ENCODE assay signal across 22 mouse cellular contexts in the genomic region with DNA sequence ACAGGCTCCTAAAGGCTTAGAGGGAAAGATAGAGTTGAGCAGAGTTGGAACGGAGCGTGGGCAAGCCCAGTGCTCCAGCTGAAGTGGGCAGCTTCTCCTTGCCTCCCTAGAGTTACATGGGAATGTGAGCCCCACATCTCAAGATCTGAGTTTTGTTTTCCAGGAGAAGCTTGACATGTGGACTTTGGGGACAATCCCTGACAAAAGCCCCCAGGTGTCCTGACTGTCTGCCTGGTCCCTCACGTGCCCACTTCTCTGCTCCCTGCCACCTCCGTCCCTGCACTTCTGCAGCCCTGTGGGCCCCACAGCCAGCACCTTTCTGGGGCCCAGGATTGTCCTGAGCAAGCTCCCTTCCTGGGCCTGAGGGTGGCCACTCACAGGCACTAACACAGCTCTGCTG. TPM values are rescaled to one million over a fixed set of nuclear protein-coding genes. Genes with fewer than 3 reads are reported as not detected.
"Had no signal": no experiment of that assay in that cellular context is flagged by ENCODE, and none has a peak within 500 bp of the region (broad histone marks: within the 10 kb centered on the region; RNA-seq: fewer than 3 reads in every experiment).

No protein-coding gene starts in this region.

- H3K27me3 ChIP-seq: intestine, embryonic 15.5 days had no signal

- ATAC-seq: inflammation-experienced regulatory T-cells, adult 6 months; intestine, postnatal 0 days had no signal

- H3K36me3 ChIP-seq: heart, embryonic 10.5 days; heart, embryonic 12.5 days; hindbrain, embryonic 10.5 days; intestine, embryonic 15.5 days; limb, embryonic 13.5 days had no signal

- H3K27ac ChIP-seq: heart, adult 2 months; hindbrain, embryonic 12.5 days; hindbrain, embryonic 14.5 days; intestine, embryonic 15.5 days; layer of hippocampus, adult 2 months; left cerebral cortex, adult 2 months; limb, embryonic 13.5 days; liver, embryonic 14.5 days had no signal

- DNase-seq: gastrocnemius, postnatal 14 days; heart, postnatal 4 days; kidney, adult 18-20 months; kidney, adult 8-10 months; kidney, postnatal 10 days; kidney, postnatal 25 days; liver had no signal

- H3K4me3 ChIP-seq: heart, adult 2 months; heart, embryonic 10.5 days; heart, embryonic 12.5 days; hindbrain, embryonic 10.5 days; hindbrain, embryonic 12.5 days; intestine, embryonic 15.5 days; layer of hippocampus, adult 2 months; left cerebral cortex, adult 2 months; limb, embryonic 13.5 days had no signal

- H3K9me3 ChIP-seq: heart, embryonic 10.5 days; heart, embryonic 12.5 days; hindbrain, embryonic 10.5 days; hindbrain, embryonic 12.5 days; intestine, embryonic 15.5 days; limb, embryonic 13.5 days had no signal

- H3K9ac ChIP-seq: heart, embryonic 12.5 days; hindbrain, embryonic 12.5 days; hindbrain, embryonic 14.5 days; intestine, embryonic 15.5 days; liver, embryonic 14.5 days had no signal

- H3K4me2 ChIP-seq: heart, embryonic 12.5 days; hindbrain, embryonic 12.5 days; hindbrain, embryonic 14.5 days; intestine, embryonic 15.5 days; limb, embryonic 13.5 days; liver, embryonic 11.5 days had no signal

RNA-seq across cellular contexts. Expression of gene Rps6kl1, which starts 6.2 kb away (rescaled TPM):
- total RNA-seq: granulocyte monocyte progenitor cell, adult 5-6 weeks had no signal

RNA-seq across cellular contexts. Expression of gene Pgf, which starts 32.8 kb away (rescaled TPM):
- total RNA-seq: granulocyte monocyte progenitor cell, adult 5-6 weeks had no signal
- polyA plus RNA-seq: inflammation-experienced regulatory T-cells, adult 6 months had no signal
